Mouse (Mus musculus) ovary, postnatal 14 days (tissue): ENCODE results near the gene Csad.

Experiments used
- DNase-seq: peaks from one replicate; pipeline ENCODE4 v3.0.0; 2022; ENCODE audit warnings: low spot score

The Csad gene

DNA sequence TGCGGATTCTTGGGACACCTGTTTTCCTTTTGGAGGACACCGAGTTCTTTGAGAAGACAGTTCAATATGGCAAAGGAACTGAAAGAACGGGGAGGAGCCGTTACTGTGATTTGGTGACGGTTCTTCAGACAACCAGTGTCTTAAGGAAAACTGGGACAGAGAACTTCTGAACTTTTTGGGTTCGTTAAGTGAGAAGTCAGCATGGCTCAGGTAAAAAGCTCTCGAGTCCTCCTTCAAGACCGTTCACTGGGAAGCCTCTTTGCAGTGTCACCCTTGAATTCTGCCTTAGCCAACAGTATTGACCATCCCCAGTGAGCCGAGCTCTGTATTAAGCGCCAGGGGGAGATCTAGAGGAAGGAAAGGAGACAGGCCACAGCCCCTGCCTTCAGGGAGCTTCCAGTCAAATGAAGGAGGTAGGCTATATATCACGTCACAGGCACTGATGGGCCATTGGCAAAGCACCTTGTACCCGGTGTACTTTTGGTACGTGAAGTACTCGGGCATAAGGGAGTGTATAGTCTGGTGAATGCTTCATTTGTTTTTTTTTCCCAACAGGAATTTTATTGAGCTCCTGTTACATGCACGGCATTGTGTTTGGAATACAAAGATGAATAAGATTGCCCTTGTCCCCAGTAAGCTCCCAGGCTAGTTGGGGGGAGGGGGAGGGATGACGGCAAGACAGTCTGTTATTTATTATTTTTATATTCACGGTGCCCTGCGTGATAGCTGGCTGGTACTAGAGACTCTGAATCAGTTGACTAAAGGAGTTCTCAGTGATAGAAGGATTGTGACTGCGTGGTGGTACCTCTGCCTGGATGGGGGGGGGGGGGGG lies at the start of gene Csad:
Gene Csad, minus strand, starts transcription at position 51 of the 832 bp plus-strand sequence.
- DNase-seq, result no peak

DNA sequence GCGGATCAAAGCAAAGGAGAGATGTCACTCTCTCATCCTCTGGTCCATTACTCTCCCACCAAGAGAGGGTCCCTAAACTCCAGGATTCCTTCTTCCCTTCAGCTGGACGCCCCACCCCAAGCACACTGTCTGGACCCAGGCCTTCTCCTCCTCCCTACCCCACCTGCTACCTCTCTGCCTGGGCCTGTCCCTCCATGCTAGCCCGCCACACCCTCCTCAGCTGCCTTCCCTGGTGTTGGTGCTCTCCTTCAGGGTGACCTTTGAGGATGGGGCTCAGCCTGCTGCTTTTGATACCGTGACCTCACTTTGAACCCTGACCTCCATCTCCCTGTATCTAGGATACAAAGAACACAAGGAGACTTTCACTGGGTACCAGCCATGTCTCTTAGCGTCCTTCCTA lies 46.0 kb upstream of the Csad start:
- no peak for DNase-seq

DNA sequence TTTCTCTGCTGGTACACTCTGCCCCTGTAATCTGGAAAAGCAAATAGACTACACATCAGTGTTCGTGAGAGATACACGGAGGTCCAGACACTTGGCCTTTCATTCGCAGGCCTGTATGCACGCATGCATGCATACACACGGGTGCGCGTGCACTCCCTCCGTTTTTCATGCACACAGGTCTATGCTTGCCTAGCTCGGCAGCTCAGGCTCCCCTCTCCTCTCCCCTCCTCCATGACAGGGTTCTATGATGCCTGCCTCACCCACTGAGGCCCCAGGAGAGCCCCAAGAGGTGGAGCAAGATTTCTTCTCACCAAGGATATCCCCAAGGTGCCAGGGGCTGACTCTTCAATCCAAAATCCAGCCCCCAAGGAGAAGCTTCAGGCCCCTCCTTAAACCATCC lies 45.4 kb upstream of the Csad start:
- no peak for DNase-seq

DNA sequence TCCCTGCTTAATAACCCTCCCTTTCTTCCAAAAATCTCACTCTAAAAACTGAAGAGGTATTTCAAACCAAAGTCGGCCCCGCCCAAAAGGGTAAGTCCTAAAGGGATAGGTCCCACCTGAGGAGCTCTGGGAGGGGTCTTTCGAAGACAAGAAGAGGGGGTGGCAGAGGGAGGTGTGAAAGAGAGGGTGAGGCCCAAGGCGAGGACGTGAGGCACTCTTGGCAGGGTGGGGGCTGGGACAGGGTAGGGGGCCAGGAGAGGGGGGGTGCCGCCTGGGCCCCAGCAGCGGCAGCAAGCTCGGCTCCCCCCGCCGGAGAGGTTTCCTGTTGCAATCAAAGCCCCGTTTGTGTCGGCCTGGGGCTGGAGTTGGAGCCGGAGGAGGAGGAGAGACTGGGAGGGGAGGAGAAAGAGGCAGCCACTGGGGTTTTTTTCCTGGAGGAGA lies 44.7 kb upstream of the Csad start:
- DNase-seq, result no peak

DNA sequence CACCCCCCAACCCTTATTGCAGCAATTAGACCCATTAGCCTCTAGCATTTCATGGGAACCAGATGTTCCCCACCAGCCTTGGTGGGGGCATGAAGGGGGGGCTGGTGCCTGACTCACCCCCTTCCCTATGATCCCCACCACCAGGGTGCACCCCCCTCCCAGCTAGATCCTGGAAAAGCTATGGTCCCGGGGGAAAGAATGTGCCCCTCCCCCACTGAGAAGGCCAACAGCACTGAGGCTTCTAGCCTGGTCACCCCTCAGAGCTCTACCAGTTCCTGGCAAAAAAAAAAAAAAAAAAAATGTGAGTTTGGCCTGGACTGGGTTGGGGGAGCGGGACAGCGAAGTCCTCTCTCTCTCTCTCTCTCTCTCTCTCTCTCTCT lies 44.3 kb upstream of the Csad start:
- no peak for DNase-seq

DNA sequence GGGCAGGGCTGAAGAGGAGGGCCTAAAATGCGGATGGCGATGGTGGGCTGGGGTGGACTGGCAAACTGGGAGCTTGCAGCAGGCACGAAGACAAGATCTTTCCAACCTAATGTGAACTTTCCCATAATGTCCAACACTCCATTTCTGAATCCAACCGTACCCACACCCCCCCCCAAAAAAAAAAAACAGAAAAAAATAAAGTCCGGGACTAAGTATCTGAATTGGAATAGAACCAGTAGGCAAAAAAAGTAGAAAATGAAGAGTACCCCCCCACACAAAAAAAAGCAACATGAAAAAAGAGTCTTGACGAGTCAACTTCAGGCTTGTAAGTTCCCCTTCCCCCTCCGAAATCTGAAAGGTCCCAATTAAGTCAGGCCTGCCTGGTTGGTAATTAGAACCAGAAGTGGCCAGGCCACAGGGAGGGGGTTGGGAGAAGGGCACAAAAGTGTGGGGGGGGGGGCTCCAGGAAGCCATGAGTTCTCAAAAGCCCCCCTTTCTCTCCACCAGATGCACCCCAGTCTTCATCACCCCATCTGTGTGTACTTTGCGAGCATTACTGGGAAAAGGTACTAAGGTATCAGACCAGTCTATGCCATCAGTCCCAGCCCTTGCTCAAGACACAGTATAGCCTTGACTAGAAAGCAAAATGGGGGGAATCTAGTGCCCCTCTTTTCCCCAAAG lies 43.7 kb upstream of the Csad start:
- DNase-seq, result no peak

DNA sequence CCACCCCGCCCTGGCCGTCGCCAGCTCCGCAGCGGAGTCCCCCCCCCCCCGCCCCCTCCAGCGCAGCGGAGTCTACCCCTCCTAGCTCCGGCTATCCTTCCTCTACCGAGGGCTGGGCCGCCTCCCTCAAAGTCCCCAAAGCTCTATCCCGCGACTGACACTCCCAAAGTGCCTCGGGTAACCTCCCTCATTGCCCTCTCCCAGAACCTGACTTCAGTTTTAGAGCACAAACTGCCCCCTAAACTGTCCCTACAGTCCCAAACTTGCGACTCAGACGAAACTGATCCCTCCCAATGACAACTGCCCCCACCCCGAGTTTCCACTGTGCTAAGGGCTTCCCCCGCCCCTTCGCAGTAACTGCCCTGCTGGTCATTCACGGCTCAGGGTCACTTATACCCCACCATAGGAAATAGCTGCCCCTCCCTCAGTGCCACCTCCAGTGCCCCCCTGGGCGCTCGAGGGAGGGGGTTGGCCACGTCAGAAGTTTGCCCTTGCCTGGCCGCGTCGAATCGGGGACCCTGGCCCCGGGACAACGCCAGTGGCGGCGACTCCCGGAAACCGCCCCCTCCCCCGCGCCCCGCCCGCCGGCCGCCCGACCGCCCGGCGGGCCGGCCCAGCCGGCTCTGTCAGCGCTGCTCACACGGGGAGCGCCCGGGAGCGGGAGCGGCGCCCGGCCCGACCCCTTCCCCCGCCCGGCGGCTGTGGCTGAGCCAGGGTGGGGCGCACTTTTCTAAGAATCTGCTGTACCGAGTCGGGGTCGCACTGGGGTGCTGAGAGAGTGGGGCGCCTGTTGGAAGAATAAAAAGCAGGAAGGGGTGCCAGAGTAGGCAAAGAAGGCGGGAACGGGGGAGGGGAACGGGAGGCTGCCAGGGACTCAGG lies 43.0 kb upstream of the Csad start:
- peak; percentile 68 for DNase-seq

DNA sequence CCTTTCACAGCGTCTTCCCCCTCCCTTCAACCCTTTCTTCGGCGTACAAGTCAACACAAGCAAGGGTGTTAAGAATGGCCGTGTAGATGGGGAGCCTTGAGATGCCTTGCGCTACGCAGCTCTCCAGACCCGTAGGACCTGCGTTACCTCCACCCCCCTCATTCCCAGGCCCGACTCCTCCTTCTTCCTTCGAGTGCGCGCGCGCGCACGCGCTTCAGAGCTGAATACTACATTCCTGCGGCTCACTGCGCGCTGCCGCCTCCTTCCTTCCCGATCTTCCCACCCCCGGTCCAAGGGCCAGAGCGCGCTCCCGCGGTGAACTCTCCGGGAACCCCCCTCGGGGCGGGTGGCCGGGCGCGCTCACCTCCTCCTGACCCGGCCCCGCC lies 42.3 kb upstream of the Csad start:
- DNase-seq, result peak; percentile 89

DNA sequence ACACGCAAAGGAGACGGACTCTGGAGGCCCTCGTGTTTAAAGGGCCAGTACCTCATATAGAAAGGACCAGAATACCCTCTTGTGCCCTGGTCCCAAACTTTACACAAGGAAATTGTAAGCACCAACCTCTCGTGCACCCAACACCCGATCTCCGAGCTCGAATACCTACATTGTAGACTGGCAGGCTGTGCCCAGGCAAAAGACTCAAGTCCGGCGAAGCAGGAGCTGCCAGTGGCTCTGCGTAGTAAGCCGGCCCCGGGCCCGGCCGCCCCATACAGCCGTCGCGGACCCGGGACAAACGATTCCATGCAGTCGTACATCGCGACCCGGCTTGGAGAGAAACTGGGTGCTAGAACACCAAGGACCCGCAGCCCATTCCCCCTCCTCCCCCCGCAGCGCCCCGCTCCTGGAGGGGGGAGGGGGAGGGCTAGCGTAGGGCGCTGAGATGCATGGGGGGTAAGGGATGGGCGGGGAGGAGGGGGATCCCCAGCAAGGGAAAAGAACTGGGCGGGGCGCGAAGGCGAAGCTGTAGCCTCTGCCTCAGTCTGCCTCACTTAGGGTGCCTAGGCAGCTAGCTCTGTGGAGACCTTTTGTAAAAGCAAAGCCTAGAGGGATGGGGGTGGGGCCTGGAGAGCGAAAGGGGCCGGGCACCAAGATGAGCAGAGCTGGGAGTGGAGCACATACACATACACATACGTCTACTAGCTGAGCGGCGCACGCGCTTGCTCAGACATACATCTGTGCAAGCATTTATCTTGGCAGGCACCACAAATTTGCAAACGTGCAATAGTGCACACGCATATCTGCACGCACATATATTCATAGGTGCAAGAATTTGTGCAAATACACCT lies 41.6 kb upstream of the Csad start:
- DNase-seq, result peak; percentile 56

DNA sequence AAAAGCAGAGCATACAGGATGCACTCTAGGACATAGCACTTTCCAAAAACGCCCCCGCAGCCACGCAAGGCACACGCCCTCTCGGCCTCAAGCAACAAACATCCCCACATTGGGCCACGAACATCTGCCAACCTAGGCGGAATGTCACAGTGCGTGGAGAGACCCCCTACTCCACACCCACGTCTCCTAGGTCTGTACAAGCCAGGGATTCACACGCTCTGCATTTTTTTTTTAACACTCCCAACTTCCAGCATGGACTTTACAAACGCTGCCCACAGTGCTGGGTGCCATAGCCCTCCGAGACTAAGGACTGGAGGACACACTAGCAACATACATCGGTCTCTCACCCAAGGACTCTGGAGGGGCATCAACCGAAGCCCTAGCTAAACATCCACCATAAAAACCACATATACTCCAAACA lies 40.9 kb upstream of the Csad start:
- DNase-seq, result no peak

DNA sequence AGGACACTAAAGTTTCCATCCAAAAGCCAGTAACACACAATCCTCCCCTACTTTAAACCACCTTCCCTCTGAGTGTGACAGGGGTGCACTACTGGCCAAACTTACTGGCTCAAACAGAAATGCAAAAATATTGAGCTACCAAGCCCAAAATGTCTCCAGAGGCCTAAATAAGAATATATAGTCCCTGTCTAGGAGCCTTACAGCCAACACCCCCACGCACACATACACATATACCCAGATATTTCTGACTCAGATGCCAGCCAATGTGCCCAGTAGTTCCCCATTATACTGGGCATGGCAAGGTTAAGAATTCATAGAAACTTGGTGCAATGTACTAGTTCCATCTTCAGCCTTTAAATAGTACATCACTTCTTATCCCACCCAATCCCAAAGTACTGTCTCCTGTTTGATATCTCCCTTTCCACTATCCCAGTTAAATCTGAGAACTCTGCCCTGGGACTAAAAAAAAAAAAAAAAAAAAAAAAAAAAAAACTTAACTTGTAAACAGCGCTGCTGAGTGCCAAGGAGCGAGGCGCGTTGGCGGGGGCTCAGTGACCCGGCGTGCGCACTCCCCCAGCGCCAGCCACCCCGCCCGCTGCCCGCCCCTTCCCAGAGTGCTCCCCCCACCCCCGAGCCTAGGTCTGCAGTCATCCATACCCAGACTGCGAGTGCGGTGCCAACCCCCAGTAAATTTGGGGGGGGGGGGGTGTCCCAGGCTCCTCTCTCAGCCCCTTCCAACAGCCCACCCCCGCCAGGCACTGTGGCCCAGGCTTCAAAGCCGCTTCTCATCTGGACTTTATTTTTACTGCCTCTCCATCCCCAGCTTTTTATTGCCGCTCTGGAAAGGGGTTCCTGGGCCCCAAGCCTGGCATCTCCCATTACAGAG lies 40.0 kb upstream of the Csad start:
- no peak for DNase-seq

DNA sequence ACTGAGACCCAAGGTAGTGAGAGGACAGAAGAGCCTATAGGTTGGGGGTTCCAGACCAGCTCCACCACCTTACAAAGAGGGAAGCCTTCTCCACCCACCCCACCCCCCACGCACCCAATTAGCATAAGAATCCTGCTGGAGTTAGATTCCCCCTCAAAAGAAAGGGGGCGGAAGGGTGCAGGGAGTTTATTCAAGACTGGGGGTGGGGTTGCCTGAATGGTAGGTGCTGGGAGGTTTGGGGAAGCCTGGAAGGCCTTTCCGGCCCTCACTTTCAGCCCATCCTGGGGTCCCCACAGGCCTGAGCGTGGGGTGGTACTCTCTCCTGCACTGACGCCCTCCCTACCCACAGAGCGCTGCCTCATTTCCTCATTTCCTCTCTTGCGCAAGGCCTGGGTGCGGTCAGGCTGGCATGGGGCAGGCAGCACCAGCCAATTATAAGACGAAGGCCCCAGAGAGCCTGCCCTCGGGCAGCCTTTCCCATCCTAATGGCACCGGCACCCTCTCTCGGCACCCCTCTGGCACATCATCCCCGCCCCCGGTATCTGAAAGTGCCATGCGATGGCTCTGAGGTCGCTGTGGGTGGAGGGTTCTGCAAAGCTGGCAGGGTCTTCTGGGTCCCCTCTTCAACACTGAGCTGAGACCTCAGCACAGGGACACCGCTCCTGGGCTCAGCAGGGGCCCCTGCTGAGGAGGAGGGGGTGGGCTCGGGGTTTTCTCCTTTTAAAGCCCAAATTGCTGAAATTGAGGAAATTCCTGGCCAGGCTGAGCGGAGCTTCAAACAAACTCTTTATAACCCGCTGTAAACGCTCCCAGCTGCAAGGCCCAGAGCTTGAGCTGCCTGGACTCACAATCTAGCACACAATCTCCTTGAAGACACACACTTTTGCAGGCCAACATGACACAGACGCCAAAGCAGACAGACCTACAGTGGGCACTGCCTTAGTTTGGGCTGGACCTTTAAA lies 39.0 kb upstream of the Csad start:
- no peak for DNase-seq

DNA sequence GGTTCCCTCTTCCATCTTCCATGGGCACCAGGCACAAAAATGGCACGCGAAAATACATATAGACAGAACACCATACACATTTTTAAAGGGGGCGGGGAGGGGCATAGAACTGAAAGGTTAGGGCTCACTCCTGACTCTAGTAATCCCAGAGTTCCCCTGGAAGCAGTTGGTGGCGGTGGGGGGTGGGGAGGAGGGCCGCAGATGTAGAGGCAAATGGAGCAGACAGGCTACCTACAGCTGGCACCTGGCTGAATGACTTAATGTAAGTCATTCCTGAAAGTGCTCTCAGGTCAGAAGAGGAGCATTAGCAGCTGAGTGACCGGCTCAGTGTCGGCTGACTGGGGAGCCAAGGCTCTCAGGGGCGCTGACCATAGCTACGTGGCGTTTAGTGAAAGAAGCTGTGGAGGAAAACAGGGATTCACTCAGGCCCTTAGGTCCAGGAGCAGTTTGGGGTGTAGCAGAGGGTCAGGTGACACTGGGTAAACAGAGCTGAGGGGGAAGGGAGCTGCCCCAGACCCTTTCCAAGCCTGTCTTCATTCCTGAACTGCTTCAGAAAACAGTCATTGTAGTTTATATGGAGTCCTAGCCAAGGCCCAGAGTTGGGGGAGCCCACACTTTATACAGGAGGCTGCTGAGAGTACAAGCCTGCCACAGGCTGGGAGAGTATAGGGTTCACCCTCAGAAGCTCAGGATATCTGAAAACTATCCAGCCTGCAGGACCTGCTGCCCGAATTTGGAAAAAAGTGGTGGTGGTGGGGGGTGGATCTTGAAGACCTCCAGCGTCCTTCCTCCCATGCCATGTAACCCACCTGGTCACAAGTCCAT lies 38.1 kb upstream of the Csad start:
- no peak for DNase-seq

DNA sequence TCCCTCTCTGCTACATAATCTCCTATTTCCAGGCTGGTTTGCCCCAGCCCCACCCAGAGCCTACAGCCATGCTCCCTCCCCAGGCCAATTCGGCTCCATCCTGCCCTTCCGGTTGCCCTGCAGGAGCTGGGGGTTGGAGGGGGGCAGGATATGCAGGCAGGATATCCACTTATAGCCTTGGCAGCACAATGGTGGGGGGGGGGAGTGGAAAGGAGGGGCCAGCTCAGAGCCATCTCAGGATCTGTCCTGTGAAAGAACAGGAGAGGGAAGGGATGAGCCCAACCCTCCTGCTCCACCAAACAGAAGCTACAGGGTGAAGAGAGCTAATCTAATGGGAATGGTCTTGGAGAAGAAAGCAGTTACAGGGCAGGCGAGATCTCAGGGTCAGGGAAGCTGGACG lies 36.1 kb upstream of the Csad start:
- no peak for DNase-seq

DNA sequence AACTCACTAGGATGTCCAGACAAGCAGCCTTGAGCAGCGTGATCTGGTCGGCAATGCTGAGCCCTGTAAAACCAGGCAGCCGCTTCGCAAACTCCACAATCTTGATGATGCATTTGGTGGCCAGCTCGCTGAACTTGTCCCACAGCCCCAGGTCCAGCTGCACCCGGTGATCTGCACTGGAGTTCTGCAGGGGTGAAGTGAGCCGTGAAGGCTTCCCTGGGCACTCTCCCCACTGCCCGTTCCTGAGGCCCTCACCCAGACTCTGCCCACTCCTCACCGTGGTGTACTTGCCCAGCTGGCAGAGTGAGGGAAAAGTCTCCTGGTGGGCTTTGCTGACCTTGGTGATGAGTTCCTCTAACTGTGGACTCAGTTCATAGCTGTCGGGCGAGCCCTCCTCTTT lies 35.3 kb upstream of the Csad start:
- DNase-seq, result no peak

DNA sequence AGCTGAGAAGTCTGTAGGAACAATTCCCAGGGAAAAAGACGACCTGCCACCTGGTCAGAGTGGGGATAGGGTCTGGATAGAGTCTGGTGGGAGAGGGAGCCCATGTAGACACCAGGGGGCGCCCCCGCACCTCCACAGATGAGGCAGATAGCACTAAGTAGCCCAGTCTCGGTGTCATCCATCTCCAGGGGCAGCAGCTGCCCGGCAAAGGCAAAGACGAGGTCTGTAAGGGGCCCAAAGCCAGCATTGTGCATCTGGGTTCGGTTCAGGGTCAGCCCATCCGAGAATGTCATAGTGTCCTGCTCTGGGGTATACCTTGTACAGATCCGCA lies 34.7 kb upstream of the Csad start:
- DNase-seq, result peak; percentile 66

DNA sequence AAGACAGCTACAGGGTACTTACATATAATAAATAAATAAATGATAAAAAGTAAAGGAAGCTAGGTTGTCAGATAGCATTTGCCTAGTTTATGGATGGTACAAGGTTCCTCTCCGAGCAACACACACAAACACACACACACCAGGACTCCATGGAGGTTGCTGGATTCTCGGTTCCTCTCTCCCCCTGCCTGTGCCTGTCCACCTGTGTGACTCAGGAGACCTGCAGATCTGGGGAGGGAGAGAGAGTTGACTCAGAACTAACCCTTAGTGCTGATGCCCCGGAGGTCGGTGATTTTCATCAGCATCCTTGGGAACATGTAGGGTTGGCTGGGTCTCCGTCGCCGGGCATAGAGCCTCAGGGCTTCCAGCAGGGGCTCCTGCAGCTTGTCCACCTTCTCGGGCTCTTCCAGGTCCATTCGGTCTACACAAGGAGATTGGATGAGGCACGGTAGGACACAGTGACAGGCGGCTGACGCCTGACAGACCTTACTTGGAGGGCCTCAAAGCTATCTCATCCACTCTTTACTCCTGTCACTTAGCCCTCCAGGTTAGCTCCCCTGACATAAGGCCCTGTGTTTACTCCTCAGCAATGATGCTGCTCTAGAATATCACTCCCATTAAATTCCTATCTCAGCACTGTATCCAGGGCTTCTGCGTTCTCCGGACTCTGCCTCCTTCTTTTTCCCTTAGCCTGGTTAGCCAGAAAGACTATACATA lies 34.2 kb upstream of the Csad start:
- DNase-seq, result no peak

DNA sequence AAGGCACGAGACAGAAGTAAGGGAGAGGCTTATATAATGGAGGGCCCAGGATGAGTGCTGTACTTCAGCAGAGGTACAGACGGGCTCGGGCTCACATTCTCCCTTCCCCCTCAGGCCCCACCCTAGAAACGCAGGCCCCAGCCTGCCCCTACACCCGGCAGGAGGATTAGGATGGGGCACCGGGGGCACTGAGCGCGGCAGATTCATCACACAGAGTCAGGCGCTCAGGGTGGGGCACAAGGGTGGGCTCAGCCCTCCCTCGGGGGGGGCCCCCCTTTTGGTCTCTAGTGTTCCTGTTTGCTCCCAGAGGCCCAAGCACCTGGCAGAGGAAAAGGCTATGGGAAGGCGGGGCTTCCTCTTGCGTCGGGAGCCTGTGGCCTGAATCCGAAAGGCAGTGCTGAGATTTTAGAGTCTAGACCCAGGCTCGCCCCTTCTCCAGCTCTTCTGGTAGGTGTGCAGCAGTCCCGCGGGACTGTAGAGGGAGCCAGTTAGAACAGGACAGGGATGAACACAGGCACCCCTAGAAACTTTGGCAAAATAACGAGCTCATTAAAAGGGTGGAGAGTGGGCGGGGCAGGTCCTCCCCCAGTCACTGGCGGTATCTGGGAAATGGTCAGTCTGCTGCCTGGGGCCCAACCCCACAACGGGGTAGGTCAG lies 31.0 kb upstream of the Csad start:
- no peak for DNase-seq
